Mouse (Mus musculus) C2C12 (cell line): Measurements from ENCODE around the gene Zdhhc11. TPM values are rescaled to one million over a fixed set of nuclear protein-coding genes. Genes with fewer than 3 reads are reported as not detected.

ENCODE experiments used
- H3K27me3 ChIP-seq: one replicate; pipeline ENCODE4 v1.6.1; 2011; ENCODE audit not compliant: control insufficient read depth, insufficient read depth, insufficient read length
- H3K36me3 ChIP-seq: one replicate; pipeline ENCODE4 v1.6.1; 2011; ENCODE audit not compliant: control insufficient read depth, insufficient read depth
- H3K4me3 ChIP-seq: one replicate; pipeline ENCODE4 v1.5.1; 2011; ENCODE audit warnings: mild to moderate bottlenecking, control low read depth; ENCODE audit not compliant: poor library complexity, insufficient read depth, severe bottlenecking
- H3K79me2 ChIP-seq: one replicate; pipeline ENCODE4 v1.6.1; 2011; ENCODE audit not compliant: control insufficient read depth, insufficient read depth
- H3K79me3 ChIP-seq: one replicate; pipeline ENCODE4 v1.6.1; 2011; ENCODE audit warnings: low read depth, control low read depth
- H3ac ChIP-seq: one replicate; pipeline ENCODE3; 2011; ENCODE audit warnings: low read depth; ENCODE audit not compliant: control insufficient read depth, insufficient read length
- CEBPB ChIP-seq: IDR thresholded peaks from one replicate; pipeline ENCODE4 v1.6.1; 2011; ENCODE audit warnings: low read depth, mild to moderate bottlenecking, control low read depth, moderate library complexity
- CTCF ChIP-seq: IDR thresholded peaks from one replicate; pipeline ENCODE4 v1.5.1; 2011; ENCODE audit not compliant: control insufficient read depth, insufficient read depth, insufficient read length
- FOSL1 ChIP-seq: IDR thresholded peaks from one replicate; pipeline ENCODE4 v1.8.0; 2011; ENCODE audit warnings: mild to moderate bottlenecking, low read length; ENCODE audit not compliant: poor library complexity, insufficient read depth, severe bottlenecking
- MAX ChIP-seq: IDR thresholded peaks from one replicate; pipeline ENCODE4 v1.6.1; 2011; ENCODE audit warnings: mild to moderate bottlenecking, control low read depth
- MYOD1 ChIP-seq: IDR thresholded peaks from one replicate; pipeline ENCODE4 v1.6.1; 2011; ENCODE audit warnings: low read depth; ENCODE audit not compliant: control insufficient read depth, insufficient read length
- MYOG ChIP-seq: IDR thresholded peaks from one replicate; pipeline ENCODE4 v1.6.1; 2011; ENCODE audit not compliant: control insufficient read depth, insufficient read length; ENCODE audit errors: extremely low read depth
- USF1 ChIP-seq: IDR thresholded peaks from one replicate; pipeline ENCODE4 v1.6.1; 2011; ENCODE audit warnings: low read depth, mild to moderate bottlenecking, control low read depth, moderate library complexity
- polyA plus RNA-seq: library from polyadenylated mRNA; unstranded; fragments of >200 nt; fragmentation: generic; extraction: Trizol; gene quantifications from one replicate; pipeline ENCODE4 v1.2.1, GENCODE M21; 2012; ENCODE audit warnings: missing spikeins

Gene Zdhhc11
- polyA plus RNA-seq, 1 experiment = not detected

- no peaks in the 10 kb centered on the region for H3K27me3 ChIP-seq
- TF ChIP-seq USF1 = no peak
- TF ChIP-seq MYOG = no peak
- TF ChIP-seq CTCF = no peak
- no peak for TF ChIP-seq CEBPB
- no peak for TF ChIP-seq MYOD1
- TF ChIP-seq FOSL1 = no peak
- no peak for TF ChIP-seq MAX
- no peaks in the 10 kb centered on the region for H3K79me2 ChIP-seq
- no peaks in the 10 kb centered on the region for H3K36me3 ChIP-seq
- no peak overlapping the region for H3K4me3 ChIP-seq
- H3ac ChIP-seq = no peak overlapping the region
- no peaks in the 10 kb centered on the region for H3K79me3 ChIP-seq
Observed at GRCm38 (mm10) chr13:73970545-73971448, 7.1 kb downstream of the Zdhhc11 start.

- no peak overlapping the region for H3K4me3 ChIP-seq
- no peaks in the 10 kb centered on the region for H3K79me2 ChIP-seq
- H3K36me3 ChIP-seq = no peaks in the 10 kb centered on the region
- H3ac ChIP-seq = no peak overlapping the region
- H3K79me3 ChIP-seq = no peaks in the 10 kb centered on the region
- TF ChIP-seq MYOG (no peak), CEBPB (no peak), FOSL1 (no peak), MYOD1 (no peak), USF1 (no peak), MAX (no peak), CTCF (no peak)
- peaks cover 3% of the 10 kb centered on the region for H3K27me3 ChIP-seq
Observed at GRCm38 (mm10) chr13:73974523-73974922, 10.9 kb downstream of the Zdhhc11 start.

- Histone ChIP-seq H3K4me3 (no peak overlapping the region), H3K79me3 (no peaks in the 10 kb centered on the region), H3K36me3 (no peaks in the 10 kb centered on the region), H3K79me2 (no peaks in the 10 kb centered on the region), H3ac (no peak overlapping the region), H3K27me3 (peaks cover 3% of the 10 kb centered on the region)
- TF ChIP-seq MYOG = no peak
Observed at GRCm38 (mm10) chr13:73976935-73977334, 13.3 kb downstream of the Zdhhc11 start.

GRCm38 (mm10) chr13:73990325-73990724 is 26.7 kb downstream of the Zdhhc11 start:
- no peak overlapping the region for H3ac ChIP-seq
- no peaks in the 10 kb centered on the region for H3K79me2 ChIP-seq
- H3K4me3 ChIP-seq = no peak overlapping the region
- no peaks in the 10 kb centered on the region for H3K36me3 ChIP-seq
- H3K79me3 ChIP-seq = no peaks in the 10 kb centered on the region
- peaks cover 6% of the 10 kb centered on the region for H3K27me3 ChIP-seq
- TF ChIP-seq FOSL1 (no peak), MYOG (no peak), MYOD1 (no peak)

GRCm38 (mm10) chr13:73990761-73991160 is 27.1 kb downstream of the Zdhhc11 start:
- Histone ChIP-seq H3K79me2 (no peaks in the 10 kb centered on the region), H3K36me3 (no peaks in the 10 kb centered on the region), H3ac (no peak overlapping the region), H3K79me3 (no peaks in the 10 kb centered on the region), H3K4me3 (no peak overlapping the region), H3K27me3 (peaks cover 6% of the 10 kb centered on the region)
- TF ChIP-seq MYOD1 = no peak
- TF ChIP-seq MAX = no peak
- TF ChIP-seq MYOG = no peak
- TF ChIP-seq CTCF = no peak
- no peak for TF ChIP-seq FOSL1
- TF ChIP-seq USF1 = no peak
- TF ChIP-seq CEBPB = no peak

GRCm38 (mm10) chr13:73991267-73991666 is 27.6 kb downstream of the Zdhhc11 start:
- peaks cover 6% of the 10 kb centered on the region for H3K27me3 ChIP-seq
- TF ChIP-seq FOSL1 = no peak
- no peak for TF ChIP-seq CTCF
- no peak for TF ChIP-seq USF1
- TF ChIP-seq MYOD1 = no peak
- TF ChIP-seq MAX = no peak
- TF ChIP-seq CEBPB = no peak
- H3ac ChIP-seq = no peak overlapping the region
- no peaks in the 10 kb centered on the region for H3K79me3 ChIP-seq
- H3K4me3 ChIP-seq = no peak overlapping the region
- no peaks in the 10 kb centered on the region for H3K79me2 ChIP-seq
- H3K36me3 ChIP-seq = no peaks in the 10 kb centered on the region
